Mouse (Mus musculus) induced T-regulatory cell, adult 2 months (primary cell): ENCODE measurements around the gene Supt3.

Source experiments
- DNase-seq: peaks from one replicate; pipeline ENCODE4 v3.0.0-alpha.2; 2012; ENCODE audit warnings: low read depth

Supt3 gene

DNA sequence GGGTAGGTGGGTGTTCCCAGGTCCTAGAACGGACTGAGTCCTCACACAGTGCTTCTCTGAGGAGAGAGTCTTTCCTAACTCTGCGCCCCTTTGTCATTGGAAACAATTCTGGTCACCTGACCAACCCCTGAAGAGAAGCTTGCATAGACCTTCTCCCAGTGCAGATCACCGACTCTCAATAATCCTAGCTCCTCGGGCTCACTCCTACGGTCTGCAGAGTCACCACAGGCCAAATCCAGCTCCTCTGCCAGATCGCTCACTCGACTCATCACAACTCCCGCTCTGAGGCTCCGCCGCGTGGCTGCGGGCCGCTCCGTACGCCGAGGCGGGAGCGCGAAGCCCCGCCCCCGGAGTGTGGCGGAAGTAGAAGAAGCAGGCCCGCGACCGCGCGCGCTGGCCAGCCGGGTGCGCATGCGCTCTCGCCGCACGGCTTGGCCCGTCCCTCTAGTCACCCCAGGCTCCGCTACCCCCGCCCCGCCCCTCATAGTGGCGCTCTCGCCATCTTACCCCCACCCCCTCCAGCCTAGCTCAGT, at the start of gene Supt3:
Gene Supt3 (plus strand): TSS at position 415 of the 533 bp plus-strand sequence.
- DNase-seq: peak; percentile 98

DNA sequence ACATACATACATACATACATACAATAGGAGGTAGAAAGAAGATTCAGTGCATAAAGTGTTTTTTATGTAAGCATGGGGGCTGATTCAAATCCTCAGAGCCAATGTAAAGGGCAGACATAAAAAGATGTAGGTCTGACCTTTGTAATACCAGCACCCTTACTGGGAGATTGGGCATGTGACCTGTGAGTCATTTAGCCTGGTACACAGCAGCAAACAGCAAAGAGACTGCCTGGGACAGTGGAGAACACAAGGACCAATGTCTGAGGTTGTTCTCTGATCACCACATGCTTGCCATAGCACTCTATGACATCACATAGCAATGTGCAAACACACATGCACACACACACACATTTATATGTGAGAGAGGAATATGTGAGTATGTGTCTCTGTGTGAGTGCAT, 49.3 kb upstream of the Supt3 start:
- DNase-seq: peak; percentile 57

DNA sequence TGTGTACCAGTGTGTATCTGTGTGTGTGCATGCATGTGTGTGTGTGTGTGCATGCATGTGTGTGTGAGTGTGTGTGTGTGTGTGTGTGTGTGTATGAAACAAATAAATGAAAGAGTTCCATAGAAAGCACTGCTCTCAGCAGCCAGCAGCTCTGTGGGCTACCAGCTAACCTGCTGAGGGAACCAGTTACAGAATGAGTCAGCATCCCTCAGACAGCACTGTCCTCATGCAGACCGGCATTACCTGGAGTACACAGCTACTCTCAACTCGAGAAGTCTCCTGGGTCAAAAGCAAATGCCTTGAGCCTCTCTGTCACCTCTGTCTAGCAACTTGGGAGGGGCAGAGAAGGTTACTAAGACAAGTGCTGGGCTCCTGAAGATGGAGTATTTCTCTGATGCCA, 48.5 kb upstream of the Supt3 start:
- peak; percentile 79 for DNase-seq

DNA sequence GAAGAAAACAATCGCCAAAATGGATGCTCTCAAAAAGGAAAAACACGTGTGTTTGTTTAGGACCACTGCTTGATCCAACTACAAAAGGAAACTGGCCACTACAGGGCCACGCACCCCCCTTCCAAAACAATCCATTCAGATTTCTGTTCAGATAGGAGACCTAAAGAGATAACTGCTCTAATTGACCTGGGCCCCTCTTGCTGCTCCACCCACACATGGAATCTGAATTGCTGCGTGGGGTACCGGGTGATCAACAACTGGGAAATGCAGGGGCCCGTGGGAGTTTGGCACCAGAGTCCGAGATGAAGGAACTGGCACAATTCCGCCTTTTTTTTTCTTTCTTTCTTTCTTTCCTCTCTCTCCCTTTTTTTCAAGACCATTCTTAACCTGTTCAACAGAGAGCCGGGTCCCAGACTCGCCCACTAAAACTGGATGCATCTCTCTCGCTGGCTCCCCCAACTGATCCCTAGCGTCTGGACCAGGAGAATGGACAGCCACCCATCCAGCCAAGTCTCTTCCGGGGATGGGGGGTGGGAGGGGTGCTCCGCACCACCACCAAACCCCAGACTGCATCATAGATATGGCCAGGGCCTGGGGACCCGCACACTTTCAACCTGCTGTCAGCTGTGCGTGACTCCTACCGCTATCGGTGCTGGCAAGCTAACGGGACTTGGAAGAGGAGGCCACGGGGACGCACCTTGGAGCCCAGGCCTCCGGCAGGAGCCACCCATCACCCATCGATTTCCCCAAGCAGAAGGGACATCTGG, 43.2 kb upstream of the Supt3 start:
- no peak for DNase-seq

DNA sequence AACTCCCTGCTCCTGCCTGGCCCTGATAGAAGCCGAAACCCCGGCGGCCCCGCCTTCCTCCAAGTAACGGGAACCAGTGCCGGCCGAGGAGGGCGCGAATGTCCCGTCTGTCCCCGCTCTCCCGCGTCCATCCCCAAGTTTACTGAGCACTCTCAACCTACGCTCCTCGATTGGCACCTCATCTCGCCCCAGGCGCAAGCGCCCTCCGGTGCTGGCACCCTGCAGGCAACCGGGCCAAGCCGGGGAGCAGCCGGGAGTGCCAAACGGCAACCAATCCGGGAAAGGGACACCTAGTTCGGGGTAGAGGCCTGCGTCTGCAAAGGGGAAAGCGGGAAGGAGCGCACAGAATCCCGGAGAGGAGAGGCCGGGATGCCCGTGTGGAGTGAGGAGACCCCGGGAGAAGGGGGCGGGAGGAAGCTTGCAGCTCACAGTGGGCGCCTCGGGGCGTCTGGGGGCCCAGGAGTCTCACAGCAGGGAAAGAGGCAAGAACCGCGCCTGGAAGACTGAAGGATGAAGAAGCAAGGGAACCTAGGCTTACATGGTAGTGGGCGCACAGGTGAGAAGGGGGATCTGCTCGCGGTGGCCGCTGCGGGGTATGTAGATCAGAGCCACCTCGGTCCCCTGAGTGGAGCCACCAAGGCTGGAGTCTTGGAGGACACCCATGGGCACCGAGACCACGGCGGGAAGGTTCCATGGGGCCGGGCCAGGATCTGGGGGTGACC, 42.3 kb upstream of the Supt3 start:
- peak; percentile 71 for DNase-seq

DNA sequence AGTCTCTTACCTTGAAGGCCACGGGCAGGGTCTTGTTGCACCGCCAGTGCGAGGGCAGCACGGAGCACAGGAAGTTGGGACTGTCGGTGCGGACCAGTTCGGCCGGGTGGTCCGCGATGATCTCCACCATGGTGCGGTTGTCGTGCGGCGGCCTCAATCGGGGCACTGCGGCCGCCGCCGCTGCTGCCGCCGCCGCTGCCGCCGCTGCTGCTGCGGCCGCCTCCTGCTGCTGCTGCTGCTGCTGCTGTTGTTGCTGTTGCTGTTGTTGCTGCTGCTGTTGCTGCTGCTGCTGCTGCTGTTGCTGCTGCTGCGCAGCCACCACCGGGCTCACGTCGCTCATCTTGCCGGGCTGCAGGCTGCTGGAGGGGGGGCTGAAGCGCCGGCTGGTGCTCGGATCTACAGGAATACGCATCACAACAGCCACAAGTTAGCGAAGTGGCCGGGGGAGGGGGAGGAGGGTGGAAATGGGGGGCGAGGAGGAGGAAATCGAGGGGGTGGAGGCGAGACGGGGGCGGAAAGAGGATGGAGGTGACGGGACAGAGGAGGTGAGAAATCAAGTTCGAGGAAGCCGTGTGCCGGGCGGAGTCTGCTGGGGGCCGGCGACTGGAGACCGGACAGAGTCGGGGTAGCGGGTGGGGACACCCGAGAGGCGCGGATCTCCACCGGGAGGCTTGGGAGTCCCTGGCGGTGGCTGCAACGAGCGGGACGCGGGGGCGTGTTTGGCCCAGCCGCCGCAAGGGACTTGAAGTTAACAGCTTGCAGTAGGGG, 41.5 kb upstream of the Supt3 start:
- DNase-seq: peak; percentile 84

DNA sequence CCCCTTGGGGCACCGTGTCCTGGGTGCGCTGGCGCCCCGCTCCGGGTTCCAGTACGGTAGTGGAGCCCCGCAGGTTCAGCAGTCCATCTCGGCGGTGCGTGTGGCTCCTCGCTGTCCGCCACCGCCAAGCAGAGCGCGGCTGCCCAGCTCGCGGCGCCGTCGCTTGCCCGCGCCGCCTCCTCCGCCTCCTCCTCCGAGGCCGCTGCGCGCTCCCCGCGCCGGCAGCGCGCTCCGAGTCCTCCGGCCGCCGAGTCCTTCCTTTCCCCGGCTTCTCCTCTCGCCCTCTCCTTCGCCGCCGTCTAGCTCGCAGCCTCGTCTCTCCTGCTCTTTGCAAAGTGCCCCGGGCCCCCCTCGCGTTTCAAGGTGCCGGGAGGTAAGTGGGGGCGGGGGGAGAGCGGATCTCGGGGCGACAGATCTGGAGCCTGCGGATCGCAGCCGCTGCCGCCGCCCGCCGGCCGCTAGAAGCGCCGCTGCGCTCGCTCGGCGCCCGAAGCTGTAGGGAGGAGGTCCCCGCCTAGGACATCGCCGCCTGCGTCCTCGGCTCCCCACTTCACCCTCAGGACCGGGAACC, 40.9 kb upstream of the Supt3 start:
- peak; percentile 85 for DNase-seq

DNA sequence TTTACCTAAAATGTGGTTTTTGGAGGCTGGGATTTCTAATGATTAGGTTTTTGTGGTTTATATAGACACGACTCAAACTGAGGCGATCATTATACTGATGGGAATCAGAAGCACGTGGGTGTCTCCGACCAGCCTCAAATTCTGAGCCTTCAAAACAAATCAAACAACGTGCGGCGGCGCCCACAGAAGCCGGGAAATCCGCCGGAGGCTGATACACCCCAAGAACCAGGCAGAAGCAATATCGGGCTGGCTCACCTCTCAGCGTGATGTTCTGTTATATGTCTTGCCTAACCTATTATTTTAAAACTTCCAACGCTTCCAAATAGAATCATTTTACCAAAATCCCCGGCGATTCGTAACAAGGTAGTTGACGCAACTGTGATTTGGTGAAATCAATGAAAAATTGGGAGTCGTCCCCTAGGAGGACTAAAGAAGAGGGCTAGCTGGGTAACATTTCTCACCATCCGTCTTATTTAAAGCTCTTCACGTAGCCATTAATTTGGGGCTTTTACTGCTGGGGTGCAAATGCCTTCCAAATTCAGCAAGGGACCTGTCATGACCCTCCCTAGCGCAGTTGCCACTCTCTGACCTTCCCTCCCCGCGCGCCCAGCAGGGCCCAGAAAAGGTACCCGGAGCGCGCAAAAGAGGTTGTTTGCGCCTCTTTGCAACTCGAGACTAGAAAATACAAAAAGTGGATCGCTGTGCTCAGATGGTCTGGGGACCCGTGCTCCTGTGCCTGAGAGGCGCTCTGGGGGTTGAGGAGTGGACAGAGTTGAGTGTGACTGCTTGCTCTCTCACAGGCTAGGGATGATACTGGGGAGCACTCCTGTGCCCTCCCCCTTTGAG, 39.5 kb upstream of the Supt3 start:
- DNase-seq: peak; percentile 80

DNA sequence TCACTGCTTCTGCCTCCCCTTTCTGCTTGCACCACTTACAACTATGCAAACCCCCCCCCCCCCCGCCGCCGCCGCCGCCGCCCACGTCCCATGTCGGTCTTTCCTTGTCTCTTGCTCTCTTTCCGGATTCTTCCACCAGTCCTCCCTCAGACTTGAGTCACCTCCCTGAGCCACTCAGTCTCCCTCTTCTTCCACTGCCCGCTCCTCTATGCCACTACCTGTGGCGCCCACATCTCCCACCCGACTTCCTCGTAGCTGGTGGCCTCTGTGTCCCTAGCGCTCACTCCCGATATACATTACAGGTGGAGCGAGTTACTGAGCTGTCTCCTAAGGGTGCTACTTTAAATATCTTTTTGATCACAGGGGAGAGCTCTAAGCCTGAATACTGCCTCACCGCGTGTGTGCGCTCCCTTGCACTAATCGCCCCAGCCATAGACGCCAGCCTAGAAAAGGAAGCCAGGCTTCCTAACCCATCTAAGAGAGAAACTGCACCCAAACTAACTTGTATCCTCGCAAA, 38.8 kb upstream of the Supt3 start:
- DNase-seq: no peak

DNA sequence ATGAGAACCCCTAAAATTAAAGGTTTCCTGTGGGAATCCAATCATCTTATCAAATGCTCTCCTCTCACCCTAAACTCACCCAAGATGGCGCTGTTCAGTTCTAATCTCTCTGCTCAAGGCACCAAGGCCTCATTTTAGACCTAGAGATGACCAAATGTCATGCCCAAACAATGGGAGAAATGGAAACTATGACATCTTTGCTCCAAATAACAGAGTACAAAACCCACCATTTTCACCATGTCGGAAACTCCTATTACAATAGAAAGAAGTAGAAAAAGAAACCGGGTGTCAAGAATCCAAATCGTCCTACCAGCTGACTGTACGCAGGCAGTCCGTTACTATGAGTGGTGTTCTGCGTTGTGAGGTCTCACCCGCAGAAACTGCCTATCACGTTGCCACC, 34.7 kb upstream of the Supt3 start:
- no peak for DNase-seq

DNA sequence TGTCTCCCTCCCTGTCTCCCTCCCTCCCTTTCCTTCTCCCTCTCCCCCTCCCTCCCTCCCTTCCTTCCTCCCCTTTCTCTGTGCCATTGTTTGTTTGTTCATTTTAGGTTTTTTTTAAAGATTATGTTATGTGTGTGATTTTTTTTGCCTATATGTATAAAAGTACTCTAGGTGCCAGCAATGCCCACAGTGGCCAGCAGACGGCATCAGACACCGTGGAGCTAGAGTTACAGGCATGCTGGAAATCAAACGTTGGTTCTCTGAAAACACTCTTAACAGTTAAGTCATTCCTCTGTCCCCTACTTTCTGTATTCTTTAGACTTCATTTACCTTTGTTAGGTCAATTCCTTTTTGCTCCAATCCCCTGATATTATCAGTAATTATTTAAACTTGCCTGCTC, 33.2 kb upstream of the Supt3 start:
- peak; percentile 62 for DNase-seq

DNA sequence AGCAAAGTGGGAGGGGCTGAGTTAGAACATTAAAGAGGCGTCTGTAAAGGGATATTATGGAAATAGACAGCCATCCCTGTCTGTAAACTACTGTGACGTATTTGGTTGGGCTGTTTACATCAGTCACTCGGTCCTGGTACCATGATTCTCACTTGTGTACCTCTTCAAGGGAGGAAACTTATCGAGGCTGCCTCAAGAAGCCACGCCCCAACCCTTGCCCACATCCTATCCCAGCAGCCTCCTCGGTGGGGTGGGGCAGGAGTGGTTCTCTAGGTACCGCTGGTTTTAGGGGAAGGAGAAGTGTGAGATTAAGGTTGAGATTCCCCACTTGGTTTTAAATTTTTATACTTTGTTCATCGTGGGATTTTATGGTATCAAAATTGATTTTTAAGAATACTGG, 31.6 kb upstream of the Supt3 start:
- peak; percentile 69 for DNase-seq

DNA sequence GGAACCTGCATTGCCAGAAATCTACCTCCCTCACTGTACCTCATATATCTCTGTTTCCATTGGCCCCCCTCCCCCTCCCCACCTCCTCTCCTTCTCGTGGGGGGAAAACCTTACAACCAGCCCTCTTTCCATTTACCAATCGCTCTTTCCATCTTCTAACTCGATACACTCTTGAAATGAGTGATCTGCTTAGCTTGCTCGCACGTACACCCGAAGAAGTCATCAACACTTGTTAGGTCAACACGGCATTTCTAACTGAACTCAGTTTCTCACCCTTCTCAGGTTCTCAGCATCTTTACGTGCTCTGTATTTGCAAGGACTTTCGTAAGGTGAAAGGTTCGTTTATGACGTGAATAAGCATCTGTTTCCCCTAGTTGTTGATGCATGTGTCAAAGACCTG, 10.6 kb upstream of the Supt3 start:
- peak; percentile 84 for DNase-seq

DNA sequence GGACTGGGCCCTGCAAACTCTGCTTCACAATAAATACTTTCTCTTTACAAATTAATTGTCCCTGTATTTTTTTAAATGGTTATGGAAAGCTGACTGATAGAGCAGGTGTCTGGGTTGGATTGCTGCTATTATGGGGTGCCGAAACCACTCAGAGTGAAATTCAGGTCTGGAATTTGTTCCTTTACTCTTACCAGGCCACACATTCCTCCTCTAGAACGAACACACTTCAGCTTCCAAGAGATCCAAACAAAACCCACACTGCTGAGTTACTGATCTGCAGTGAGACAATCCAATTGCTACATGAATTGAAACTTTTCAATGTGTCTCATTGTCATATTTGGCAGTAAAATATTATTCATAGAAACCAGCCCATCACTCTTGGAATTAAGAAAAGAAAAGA, 10.0 kb upstream of the Supt3 start:
- no peak for DNase-seq

DNA sequence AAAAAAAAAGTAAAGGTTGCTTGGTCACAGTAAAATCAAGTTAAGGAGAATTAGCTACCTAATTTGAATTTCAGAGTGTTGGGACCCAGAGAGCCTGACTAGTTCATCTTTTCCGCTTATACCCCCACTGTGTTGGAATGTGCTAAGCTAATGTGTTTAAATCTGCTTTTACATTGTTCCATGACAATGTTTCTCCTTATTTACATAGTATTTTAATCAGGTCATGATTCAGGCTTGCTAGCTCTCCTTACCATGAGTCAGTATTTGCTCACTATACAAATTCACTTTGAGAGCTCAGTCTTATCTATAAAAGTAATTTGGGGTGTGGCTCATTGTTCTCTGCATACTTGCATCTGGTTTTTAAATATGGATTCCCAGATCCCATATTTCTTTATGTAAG, 9.6 kb upstream of the Supt3 start:
- peak; percentile 49 for DNase-seq

DNA sequence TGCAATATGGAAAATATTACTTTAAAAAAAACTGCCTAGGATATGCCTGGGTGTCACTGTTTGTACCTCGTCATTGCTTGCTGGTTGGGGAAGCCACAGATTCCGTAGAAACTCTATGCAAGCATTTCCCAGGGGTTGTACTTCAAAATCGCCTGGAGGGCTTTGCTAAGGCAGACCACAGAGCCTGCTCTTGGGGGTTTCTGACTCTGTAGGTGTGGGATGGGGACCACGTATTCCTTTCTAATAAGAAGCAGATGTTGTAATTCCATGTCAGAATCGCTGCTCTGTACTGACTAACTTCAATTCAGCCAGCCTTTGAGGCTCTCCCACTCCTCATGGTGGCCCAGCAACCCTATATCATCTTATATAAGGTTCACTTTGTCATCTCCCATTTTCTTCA, 8.4 kb upstream of the Supt3 start:
- no peak for DNase-seq

DNA sequence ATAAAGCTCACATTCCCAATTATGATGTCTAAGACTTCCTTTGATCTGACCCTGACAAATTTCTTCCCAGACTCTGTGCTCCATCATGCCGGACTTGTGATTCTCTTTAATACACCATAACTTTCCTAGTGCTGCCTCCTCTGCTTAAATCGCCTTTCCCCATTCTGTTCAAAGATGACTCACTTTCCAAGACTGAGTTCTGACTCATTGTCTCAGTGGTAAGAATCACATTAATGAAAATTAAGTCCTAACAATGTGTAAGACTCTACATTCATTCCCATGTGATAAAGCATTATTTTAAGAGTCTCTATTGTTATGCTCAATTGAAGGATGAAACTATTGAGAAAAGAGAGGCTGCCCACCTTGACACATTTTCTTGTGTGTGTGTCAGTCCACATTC, 6.1 kb upstream of the Supt3 start:
- no peak for DNase-seq

DNA sequence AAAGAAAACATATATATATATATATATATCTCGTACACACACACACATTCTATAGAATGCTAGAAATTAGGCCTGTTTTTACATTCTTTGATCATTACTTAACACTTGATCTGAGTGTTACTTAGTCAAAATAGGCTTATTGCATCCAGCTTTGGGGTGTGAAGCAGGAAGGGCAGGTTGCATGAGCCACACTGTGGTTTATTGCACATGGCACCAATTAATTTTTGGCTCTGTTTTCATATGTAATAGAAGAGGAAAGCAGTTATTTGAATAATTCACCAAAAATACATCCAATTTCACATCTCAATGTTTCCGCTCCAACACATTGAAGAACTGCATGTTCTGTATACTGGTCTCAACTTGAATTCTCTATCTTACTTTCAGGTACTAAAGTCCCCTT, 4.4 kb upstream of the Supt3 start:
- peak; percentile 24 for DNase-seq

DNA sequence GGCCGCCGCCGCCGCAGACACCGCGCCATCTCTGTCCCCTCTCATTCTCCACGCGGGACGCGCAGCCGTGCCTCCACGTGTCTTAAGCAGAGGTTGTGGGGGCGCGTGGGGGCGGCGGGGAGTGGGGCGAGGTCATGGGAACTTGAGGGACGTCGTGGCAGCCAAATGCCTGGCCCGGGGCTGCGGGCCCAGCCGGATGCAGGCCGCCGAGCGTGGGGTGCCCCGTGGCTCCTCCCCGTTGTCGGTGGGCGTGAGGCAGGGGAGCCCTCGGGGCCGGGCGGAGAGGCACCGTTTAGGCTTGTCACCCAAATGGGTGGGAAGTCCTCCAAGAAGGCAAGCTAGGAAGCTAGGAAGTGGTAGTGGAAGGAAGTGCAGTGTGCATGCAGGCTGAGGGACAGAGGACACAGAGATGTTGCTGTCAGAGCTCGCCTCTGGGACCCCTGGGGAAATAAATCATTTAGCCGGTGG, 419 bp downstream of the Supt3 start:
- peak; percentile 90 for DNase-seq

DNA sequence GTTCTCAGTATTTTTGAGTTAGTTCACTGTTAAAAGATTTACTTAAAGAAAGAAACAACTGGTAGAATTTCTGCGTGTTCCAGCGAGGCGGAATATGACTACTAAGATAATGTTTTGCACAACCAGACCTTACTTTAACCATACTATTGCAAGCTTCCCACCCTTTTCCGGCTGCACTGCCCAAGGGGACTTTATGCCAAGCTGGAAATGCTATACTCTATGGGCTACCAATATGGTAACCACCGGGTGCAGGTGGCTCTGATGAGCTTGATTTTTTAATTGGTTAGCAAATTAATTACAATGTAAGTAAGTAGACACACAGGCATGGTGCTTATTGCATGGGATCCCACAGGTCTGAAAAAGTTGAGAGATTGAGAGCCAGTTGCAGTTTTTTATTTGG, 1.2 kb downstream of the Supt3 start:
- DNase-seq: no peak

DNA sequence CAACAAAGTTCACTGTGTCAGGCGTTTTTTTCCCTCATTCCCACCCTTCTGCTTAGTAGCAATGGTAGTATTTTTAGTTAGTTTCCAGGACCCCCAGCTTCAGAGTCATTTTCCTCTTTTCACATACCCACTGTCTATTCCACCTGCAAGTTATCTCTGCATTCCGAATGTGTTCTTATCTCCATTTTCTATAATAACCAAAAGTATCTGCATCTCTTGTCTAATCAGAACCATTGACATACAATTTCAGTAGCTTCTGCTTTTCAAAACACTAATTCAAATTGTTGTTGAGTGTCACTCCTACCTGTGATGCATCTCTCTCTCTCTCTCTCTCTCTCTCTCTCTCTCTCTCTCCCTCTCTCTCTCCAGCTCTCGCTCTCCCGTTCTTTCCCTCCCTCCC, 3.4 kb downstream of the Supt3 start:
- no peak for DNase-seq
